Mouse (Mus musculus) layer of hippocampus, postnatal 36 days (tissue): ENCODE measurements at regions not wholly inside any gene's neighbourhood (a gene's known extent, or its start where the extent isn't known, plus 50 kb on each side); places are given as distances from the start of the nearest gene placed in this dataset.
"Not testable (repeated sequence)": the region's sequence is repeated elsewhere in the genome, so short reads cannot be mapped to it uniquely, and the experiment has no call there.

Experiments used
- DNase-seq, 2 experiments: peaks; one replicate each; pipeline ENCODE4 v3.0.0; 2022

DNA sequence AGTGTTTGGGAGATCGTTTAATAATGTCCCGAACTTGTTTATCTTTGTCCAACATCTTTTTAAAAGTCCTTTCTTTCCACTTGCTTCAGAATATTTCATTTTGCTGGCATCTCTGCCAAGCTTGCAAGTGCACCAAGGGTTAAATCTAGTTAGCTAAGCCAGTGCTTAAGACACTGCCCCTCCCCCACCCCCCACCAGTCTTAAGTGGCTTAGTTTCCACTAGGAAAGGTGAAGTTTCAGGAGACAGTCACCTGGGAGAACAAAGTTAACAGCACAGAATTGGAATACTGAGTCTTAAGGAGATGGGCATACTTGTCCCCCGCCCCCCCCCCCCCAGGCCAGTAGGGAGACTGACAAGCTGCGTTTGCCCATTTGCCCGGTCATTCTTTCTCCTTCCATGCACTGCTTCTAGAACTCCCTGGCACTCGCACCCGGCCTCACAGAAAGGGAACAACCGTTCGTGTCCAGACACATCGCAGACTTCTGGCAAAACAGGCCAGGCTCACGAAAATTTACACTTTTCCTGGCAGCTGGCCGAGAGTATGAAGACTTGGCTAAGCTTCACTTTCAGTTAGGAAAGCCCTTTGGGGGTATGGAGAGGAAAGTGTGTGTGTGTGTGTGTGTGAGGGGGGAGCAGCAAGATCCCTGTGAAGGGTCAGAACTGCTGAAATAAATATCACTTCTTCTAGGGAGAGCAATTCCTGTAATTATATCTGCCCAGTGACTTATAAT is 219.2 kb downstream of the Bcl11a start:
- no peak for DNase-seq

DNA sequence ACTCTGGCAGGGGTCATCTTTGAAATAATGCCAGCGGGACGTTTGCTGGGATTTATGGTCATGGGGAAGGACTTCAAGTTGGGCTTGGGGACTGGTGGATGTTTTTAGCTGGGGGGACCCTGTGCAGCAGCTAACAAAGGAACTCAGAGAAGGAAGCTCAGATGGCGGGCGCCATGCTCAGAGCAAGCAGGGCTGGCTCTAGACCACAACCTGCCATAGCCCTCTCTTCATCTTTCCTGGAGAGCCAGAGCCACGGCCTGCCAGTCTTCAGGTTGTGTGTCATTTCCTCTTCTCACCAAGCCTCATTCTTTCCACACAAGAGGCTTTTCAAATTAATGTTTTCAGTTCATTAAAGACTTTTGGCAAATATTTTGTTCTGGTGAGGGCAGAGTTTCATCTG is 219.9 kb downstream of the Bcl11a start:
- DNase-seq, result no peak

DNA sequence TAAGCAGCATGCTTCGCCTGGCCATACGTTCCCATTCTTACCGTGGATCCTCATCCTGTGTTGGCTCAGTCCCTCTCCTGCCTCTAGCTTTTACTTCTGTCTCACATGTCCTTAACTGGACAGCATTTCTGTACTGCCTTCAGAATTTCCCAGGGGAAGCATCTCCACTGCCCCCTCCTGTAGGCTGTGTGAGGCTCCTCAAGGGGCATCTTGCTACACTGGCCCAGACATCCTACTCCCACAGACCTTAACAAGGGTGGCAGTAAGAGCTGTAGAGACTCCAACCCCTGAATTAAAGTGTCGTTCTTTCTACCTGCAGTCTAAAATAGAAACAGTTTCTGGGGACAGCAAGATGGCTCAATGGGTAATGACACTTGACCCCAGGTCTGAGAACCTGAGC is 222.5 kb downstream of the Bcl11a start:
- no peak for DNase-seq

DNA sequence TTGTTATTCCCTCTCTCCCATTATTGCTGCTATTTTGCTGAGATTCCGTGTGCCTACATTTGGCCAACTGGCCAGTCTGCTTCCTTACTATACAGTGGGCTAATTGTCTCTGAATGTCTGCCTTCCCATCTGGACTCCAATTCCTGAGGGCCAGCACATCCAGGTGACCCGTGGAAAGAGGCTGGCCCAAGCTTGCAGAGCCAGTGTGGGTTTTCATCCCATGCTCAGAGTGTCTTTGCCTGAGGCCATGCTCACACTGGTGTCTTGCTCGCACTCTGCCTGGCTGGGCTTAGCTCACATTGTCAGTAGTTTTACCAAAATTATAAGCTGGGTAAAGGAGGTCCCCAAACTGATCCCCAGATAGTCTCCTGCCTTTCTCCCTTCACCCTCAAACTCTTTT is 223.3 kb downstream of the Bcl11a start:
- no peak for DNase-seq

DNA sequence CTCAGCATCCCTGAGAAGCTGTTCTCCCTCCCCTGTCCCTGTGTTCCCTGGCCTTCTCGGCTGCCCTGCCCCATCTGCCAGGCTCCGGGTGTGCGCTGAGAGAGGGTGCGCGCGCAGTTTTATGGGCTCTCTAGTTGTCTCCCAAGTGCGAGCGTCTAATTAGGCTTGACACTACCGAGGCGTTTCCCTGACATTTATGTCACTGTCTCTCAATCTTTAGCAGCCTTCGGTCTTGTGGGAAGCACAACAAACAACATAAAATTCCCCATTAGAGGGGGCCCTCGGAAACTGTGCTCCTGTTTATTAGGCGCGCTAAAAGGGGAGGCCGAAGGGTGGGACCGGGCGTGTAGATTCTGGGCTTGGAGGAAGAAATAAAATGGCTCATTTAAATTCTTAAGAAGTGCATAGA is 227.3 kb downstream of the Bcl11a start:
- peak in 1 of 2 experiments; percentile 17 for DNase-seq

DNA sequence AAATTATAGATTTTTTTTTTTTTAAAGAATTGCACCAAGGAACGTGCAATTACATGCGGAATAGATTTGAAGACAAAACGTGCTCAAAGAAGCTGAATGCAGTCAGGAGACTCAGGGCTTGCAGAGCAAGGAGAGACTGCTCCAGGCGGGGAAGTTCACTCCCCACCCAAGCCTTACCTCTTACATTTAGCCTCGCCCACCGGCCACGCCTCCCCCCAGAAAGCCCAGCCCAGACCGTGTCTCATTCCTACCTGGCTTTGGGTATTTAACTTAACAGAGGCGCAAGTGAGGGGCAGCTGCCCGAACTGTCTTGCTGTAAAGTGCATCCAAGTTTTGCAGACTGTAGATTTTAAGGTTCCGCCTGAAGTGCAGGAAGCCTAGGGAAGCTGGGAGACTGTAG is 227.8 kb downstream of the Bcl11a start:
- DNase-seq, result no peak

DNA sequence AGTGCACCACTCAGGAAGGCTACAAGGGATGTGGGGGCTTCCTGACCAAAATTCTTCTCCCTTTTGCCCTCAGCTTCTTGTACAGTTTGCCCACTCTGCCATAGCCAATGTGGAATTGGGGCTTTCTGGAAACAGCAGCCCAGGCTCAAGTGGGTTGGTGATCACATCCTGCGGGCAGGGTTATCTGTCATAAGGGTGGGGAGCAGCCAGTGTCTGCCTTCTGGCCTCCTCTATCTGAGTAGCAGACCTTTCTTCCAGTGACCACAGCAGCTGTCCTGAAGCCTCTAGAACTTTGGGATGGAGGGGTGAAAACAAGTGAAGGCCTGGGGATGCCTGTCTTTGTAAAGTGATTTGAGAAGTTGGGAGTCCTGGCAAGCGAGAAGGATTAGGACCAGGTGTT is 228.2 kb downstream of the Bcl11a start:
- no peak for DNase-seq

DNA sequence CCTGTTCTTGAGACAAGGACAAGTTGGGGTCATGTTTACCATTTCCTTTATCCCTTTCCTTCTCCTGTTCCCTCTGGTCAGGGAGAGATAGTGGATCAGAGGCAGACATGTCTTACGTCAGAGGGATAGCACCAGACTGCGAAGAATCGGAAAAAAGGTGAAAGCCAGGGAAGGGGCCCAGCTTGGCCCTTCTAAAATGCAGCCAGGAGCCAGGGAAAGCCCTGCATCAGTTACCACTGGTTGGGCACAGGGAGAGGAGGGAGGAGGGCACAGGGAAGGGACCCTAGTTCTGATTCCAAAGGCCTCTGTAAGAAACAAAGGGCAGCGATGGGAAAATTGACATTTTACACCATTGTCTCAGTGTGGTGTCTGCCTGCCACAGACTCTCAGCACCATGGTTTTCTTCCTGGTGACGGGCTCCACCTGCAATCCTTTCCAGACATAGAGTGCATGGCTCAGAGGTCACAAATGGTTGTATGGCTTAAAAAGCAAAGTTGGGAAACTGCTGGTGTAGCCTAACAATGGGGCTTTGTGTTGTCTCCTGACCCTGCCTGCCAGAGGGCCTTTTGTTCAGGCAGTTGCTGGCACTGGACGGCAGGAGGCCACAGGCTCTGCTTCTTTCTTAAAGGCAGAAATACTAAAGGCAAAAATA is 229.9 kb downstream of the Bcl11a start:
- DNase-seq, result no peak

DNA sequence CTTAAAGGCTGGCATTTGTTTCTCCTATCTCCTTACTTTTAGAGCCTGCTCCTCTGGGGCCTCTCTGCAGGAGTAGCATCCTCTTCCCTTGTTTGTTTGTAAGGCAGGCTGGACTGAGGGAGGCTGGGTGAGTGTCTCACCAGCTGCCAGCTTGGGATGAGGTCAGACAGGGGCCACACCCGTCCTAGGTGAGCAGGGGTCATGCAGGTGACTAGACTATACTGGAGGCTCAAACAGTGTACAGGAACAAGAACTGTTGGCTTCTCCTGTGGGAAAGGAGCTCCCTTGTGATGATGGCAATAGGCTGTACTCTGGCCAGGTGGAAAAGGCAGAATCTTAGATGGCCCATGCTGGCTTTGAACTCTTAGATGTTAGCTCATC is 230.4 kb downstream of the Bcl11a start:
- DNase-seq, result no peak

DNA sequence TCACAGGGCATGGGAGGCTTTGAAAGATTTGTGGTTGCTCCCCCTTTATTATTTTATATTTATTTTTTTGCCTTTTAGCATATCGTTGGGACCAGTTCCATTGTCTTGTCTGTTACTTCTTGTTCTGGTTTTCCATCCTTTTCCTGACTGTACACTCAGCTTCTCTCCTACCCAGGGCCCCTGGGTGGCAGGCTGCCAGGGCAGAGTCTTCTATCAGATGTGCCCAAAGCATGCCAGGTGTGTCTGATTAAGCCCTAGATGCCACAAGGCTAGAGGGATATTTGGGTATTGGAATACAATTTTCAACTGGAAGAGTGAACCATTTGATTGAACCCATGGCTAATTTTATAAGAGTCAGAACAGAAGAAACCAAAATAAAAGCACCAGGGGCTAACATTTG is 236.2 kb downstream of the Bcl11a start:
- no peak for DNase-seq

DNA sequence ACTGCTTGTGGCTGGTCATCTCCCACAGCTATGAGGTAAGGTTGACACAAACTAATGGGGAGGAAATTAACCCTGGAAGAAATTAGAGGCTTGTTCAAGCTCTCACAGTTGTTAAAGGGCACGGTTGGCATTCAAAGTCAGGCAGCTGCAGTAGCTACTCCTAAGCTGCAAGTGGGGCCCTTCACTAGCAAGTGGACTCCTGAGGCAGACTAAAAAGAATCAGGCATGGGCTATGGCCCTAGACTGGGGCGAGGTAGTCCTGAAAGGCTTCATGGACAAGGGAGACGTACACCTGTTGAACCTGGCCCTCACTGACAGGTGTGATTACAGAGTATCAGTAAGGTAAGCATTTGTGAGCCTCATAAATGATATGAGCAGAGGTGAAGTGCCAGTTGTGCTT is 237.7 kb downstream of the Bcl11a start:
- no peak for DNase-seq

DNA sequence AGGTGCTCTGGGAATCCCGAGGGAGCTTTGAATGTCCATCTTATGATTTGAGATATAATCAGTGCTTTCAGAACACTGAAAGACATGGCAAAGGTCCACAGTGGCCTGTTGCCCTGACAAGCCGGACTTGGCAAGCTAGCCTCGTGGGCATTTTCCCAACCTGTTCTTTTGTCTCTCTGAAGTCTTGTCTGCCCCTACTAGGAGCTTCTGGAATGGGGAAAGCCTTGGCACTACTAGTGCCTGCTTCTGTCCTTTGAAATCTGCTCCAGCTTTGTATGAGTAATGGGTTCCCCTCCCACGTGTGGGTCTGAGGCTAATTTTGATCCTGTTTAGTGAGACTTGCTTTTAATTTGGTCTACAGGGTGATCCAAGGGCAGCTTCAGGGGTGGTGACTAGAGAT is 238.3 kb downstream of the Bcl11a start:
- DNase-seq, result peak in 1 of 2 experiments; percentile 30

DNA sequence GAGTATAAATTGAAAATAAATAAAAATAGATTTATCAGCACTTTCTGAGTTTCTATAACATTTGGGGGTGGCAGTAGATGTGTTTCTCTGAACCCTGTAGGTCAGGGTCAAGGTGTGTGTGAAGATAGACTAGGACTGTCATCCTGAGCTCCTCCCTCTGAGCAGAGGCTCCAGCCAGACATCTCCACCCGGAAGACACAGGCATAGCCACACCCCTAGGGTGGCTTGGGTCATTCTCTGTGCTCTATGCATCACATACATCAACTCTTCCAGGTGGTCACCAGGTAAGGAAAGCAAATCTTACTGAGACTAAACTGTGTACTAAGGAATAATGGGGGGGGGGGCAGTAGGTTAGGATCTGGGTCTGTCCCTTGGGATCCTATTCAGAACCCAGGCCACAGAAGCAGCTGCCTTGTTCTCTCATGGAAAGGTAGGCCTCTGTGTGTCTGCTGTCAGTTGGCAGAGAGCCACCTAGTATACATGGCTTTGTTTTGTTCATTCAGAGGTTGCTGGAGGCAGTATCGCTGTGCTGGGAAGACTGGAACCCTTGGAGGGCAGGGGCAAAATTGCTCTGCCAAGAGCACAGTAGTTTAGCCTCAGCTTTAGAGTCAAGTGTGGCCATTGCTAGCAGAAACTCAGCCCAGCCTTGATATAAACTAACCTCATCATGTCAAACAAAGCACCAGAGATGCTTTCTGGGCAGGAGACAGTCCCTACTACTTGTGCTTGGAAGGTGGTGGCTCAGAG is 240.3 kb downstream of the Bcl11a start:
- no peak for DNase-seq

DNA sequence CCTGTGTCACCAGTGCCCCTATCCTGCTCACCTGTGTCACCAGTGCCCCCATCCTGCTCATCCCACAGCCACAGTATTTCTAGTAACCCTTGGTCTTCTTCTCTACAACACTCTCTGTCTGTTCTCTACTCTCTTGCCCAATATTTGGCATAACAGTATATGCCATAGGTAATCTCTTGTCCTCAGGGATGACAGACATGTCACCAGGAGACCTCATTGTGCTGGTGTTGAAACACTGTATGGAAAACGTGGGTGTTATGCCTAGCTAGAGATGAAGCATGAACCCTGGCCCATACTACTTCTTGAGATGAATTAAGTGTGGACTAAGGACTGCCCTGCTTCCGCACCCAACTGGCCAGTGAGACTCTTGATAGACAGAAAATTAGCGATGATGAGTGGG is 241.4 kb downstream of the Bcl11a start:
- DNase-seq, result no peak

DNA sequence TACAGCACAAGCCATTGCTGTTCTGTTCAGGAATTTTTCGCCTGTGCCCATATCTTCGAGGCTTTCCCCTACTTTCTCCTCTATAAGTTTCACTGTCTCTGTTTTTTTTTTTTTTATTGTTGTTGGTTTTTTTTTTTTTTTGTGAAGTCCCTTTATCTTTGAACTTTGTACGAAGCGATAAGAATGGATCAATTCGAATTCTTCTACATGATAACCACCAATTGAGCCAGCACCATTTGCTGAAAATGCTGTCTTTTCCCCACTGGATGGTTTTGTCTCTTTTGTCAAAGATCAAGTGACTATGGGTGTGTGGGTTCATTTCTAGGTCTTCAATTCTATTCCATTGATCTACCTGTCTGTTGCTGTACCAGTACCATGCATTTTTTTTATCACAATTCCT is 244.6 kb downstream of the Bcl11a start:
- not testable (repeated sequence) for DNase-seq

DNA sequence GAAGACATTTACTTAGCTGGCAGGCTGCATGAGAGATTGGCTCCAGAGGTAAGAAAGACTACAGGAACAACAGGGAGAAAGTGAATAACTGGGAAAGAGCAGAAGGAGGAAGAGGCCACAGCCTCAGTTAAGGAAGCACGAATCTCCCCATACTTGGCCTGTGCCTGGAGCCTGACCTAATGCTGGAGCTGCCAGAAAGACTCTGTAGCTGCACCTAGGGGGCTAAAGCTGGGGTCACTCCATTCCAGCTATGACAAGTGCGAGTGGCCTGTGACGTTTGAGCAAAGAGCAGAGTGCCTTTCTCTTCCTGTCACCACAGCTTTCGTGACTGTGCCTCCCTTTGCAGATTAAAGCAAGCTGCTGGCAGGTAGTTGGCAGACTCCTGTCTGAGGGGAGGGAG is 250.6 kb downstream of the Bcl11a start:
- DNase-seq, result no peak

DNA sequence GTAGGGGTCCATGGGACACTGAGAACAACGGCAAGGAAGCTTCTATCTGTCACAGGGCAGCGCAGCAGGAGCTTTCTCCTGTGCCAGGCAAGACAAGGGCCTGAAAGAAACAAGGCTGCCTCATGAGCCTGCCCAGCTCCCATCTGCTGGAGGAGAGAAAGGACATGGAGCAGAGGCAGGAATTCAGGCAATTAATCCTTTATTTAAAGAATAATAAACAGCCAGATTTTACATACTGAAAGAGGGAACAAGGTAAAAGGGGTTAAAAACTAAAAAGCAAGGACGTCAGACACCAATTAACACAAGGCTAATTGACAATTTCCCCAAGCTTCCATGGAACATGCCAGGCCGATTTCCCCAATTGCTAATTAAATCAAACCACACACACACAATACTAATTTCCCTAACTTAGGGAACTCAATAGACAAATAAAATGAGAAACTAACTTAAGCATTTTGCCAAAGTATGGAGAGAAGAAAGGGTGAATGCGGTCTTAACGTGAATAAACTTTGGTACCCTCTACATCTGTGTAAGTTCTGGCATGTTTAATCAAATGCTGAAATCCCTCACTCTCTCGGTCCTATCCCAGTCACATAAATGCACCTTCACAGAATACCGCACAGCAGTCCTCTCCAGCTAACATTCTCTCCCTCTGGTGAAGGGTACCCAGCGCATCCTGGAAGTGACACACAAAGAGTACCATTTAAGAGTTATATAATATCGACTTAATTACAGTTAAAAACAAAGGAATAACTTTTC is 252.7 kb downstream of the Bcl11a start:
- no peak for DNase-seq

DNA sequence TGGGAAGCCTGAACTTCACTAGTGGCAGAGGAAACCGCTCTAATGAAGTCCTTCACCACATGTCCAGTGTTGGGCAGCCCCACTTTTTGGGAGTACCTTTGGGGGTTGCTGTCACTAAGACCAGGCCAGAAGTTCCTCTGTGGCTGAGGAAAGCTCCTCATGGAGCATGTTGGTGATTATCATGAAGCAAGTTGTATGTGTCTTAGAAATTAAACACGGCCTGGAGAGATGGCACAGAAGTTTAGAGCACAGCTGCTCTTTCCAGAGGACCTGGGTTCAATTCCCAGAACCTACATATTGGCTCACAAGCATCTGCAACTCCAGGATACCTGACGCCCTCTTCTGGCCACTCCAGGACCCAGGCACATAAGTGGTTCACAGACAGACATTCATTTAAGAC is 254.4 kb downstream of the Bcl11a start:
- no peak for DNase-seq

DNA sequence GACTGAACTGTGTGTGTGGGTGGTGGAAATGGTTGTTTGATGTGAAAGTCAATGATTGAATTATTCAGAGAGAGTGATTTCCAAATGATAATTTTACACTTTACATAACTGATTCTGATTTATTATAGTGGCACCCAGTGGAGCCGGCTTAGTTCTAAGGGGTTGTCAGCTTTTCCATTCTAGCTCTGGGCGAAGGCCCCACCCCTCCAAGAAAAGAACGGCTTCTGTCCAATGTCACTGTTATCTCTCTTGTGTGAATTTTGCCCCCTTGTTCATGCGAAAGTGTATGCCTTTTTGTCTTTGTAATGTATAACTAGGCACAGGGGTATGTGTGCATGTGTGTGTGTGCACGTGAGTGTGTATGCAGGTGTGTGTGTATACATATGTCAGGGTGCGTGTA is 255.3 kb downstream of the Bcl11a start:
- no peak for DNase-seq

DNA sequence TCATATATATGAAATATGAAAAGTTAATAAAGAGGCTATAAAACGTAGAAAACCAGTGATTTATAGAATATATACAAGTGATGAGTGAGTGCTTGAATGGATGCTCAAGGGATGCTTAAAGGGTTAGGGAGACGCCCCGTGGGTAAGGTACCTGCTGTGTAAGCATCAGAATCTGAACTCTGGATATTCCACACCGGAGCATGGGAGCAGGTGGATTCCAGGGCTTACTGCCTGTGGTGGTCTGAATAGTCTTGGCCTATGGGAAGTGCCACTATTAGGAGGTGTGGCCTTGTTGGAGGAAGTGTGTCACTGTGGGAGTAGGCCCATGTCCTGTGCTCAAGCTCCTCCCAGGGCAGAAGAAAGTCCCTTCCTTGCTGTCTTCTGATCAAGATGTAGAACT is 257.4 kb downstream of the Bcl11a start:
- no peak for DNase-seq

DNA sequence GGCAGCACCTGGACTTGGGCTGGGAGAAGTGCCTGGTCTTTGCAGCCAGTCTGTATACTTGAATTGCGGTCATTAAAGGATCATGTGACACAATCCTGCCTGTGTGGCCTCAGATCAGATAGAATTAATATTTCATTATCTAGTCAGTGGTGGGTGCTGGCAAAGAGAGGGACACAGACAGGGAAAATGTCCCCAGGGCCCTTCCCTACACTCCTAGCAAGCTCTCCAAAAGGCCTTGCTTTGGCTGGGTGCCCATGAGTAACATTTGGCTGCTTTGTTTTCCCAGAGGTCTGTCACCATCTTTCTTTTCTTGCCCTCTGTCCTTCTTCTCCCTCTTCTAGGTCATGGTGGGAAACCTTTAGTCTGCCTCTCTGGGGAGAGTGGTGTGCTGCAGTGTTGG is 260.3 kb downstream of the Bcl11a start:
- DNase-seq, result no peak

DNA sequence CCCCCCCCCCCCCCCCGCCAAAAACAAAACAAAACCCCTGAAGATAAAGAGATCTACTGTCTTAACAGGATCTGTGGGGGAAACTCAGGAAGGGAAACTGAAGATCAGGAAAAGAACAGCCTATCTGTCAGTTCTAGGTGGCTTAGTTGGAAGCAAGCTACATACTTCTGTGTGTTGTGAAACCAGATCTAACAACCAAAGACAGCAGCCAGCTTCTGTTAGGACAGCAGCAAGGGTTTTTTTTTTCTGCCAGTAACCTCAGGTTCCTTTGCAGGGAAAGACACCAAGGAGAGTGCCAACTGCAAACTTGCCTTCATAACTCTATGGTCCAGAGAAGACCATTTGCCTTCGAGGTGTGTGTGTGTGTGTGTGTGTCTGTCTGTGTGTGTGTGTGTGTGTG is 261.2 kb downstream of the Bcl11a start:
- no peak for DNase-seq

DNA sequence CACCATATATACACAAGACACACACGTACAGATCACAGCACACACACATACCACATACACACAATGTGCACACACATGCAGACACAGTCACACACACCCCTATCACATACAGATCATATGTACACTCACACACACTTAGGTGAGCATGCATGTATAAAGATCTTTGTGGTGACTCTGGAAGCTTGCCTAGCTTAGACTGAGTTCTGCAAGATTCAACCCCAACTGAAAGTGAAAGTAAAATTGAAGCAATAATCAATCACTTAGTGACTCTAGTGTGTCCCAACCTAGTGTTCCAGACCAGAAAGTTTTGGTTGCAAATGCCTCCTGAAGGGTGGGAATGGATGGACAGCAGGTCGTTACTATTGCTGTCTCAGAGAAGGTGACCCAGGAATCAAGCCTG is 262.8 kb downstream of the Bcl11a start:
- DNase-seq, result no peak
